ENCODE assay signal across 8 mouse cellular contexts in genomic region chr7:122919728-122920582, GRCm38 (mm10). TPM values are rescaled to one million over a fixed set of nuclear protein-coding genes. Genes with fewer than 3 reads are reported as not detected.
DNase-seq lines count a peak whose midpoint lies in the region; ATAC-seq and TF ChIP-seq lines count a peak whose summit lies in the region.

No protein-coding gene starts in this region.

- 45% methylated on average over 13 of the region's 13 CpGs for WGBS in kidney, adult 2 months
- WGBS in stomach, embryonic 16.5 days, result 42% methylated on average over 13 of the region's 13 CpGs

- no peak overlapping the region for H3K4me3 ChIP-seq in kidney, adult 2 months (ENCODE audit: insufficient read depth, low read depth, low read length)
- no peak overlapping the region for H3K4me3 ChIP-seq in G1E (ENCODE audit: low read depth, low read length)
- no peak overlapping the region for H3K4me3 ChIP-seq in layer of hippocampus, adult 2 months
- no peak overlapping the region for H3K4me3 ChIP-seq in stomach, embryonic 16.5 days (replicated peaks; ENCODE audit: low read length)

- peak; percentile 57 for DNase-seq in kidney, adult 2 months
- DNase-seq in kidney, adult 11 months, result no peak
- peak; percentile 3 for DNase-seq in G1E (ENCODE audit: low spot score)
- DNase-seq in cerebellum, adult 9-10 months, result peak; percentile 46
- peak; percentile 23 to 42 for DNase-seq in heart, adult 9 months (ENCODE audit: low spot score in 2 of 2)
- DNase-seq in layer of hippocampus, adult 2 months (ENCODE audit: low spot score in 2 of 2), result peak; percentile 56 to 69
- peak; percentile 77 for DNase-seq in mesoderm, embryonic 11.5 days (ENCODE audit: low read depth, low spot score)

- H3K27ac ChIP-seq in kidney, adult 2 months (ENCODE audit: insufficient read depth, low read depth, low read length), result no peak overlapping the region
- no peak overlapping the region for H3K27ac ChIP-seq in layer of hippocampus, adult 2 months
- H3K27ac ChIP-seq in stomach, embryonic 16.5 days (ENCODE audit: low read length), result no peak overlapping the region

- H3K9ac ChIP-seq in stomach, embryonic 16.5 days (ENCODE audit: low read length), result no peak overlapping the region

- 0 out of 2 replicates have a peak, but pooled peaks have one; percentile 21 for TF ChIP-seq CTCF in kidney, adult 2 months (conservative IDR thresholded peaks at IDR 0.05; ENCODE audit: insufficient read depth, insufficient read length, low read depth, low read length)
- TF ChIP-seq CTCF in G1E (IDR thresholded peaks at IDR 0.05; ENCODE audit: low read depth, low read length), result peak; percentile 17; the same call in 1 of the 2 replicates
- TF ChIP-seq CTCF in layer of hippocampus, adult 2 months (conservative IDR thresholded peaks at IDR 0.05), result peak; percentile 87

- H3K9me3 ChIP-seq in G1E (replicated peaks), result no peaks in the 10 kb centered on the region
- H3K9me3 ChIP-seq in stomach, embryonic 16.5 days (replicated peaks; ENCODE audit: control insufficient read depth, low read length), result no peaks in the 10 kb centered on the region

- no peaks in the 10 kb centered on the region for H3K27me3 ChIP-seq in kidney, adult 2 months (replicated peaks; ENCODE audit: control insufficient read depth, insufficient read depth, low read length)
- H3K27me3 ChIP-seq in G1E (ENCODE audit: insufficient read depth, low read length), result no peaks in the 10 kb centered on the region
- H3K27me3 ChIP-seq in stomach, embryonic 16.5 days (ENCODE audit: control insufficient read depth, insufficient read depth, low read length), result no peaks in the 10 kb centered on the region

- no peak overlapping the region for H3K4me2 ChIP-seq in stomach, embryonic 16.5 days (ENCODE audit: low read depth, low read length)

- no peaks in the 10 kb centered on the region for H3K4me1 ChIP-seq in kidney, adult 2 months (ENCODE audit: control insufficient read depth, insufficient read depth, low read length)
- H3K4me1 ChIP-seq in G1E (ENCODE audit: insufficient read depth, low read depth, low read length), result no peaks in the 10 kb centered on the region
- H3K4me1 ChIP-seq in stomach, embryonic 16.5 days (ENCODE audit: control insufficient read depth, insufficient read depth, low read length), result no peaks in the 10 kb centered on the region

- 0 out of 2 replicates have a peak, but pooled peaks have one; percentile 22 for ATAC-seq in G1E (ENCODE audit: extremely low read depth, insufficient number of reproducible peaks, low FRiP score, poor library complexity, severe bottlenecking)
- peak; percentile 47; the same call in 1 of the 2 replicates for ATAC-seq in stomach, embryonic 16.5 days (ENCODE audit: insufficient read depth, low FRiP score)

- no peaks in the 10 kb centered on the region for H3K36me3 ChIP-seq in kidney, adult 2 months (ENCODE audit: control insufficient read depth, insufficient read depth, low read length)
- no peaks in the 10 kb centered on the region for H3K36me3 ChIP-seq in G1E (replicated peaks)
- H3K36me3 ChIP-seq in stomach, embryonic 16.5 days (ENCODE audit: control insufficient read depth, insufficient read depth, low read length), result no peaks in the 10 kb centered on the region

- no peak for TF ChIP-seq POLR2A in kidney, adult 2 months (IDR thresholded peaks at IDR 0.05; ENCODE audit: low read depth, low read length)

RNA-seq across cellular contexts. Expression of gene Rbbp6, which starts 45.5 kb away (rescaled TPM):
- 7.2 and 11.1 TPM in 2 replicates for polyA plus RNA-seq in kidney, adult 2 months (2012; rRNA removed)
- total RNA-seq in G1E (2014; fragmentation: Nextera tagmentation) (311 and 328 TPM in 2 replicates), G1E (2017) (51.0 and 73.8 TPM in 2 replicates)
- polyA plus RNA-seq in G1E (2012), result 48.2 and 50.0 TPM in 2 replicates
- total RNA-seq in layer of hippocampus, adult 2 months (2021), result 10 to 100 TPM; 70.9 to 78.7 TPM
- 21.9 and 23.7 TPM in 2 replicates for polyA plus RNA-seq in stomach, embryonic 16.5 days (2015; fragmentation: Nextera tagmentation; extraction: Ambion mirVana)

Comparison
In these comparisons a context has a peak if more than half of its experiments do, and no peak if none do; other contexts are left out.
1. CTCF ChIP-seq: peak in every context shown above with its lines; median percentile 87 in layer of hippocampus, adult 2 months; 21 in kidney, adult 2 months; 17 in G1E.